8 mouse cellular contexts compared by ENCODE assay signal in genomic region chr19:7068136-7068535, GRCm38 (mm10). TPM values are rescaled to one million over a fixed set of nuclear protein-coding genes. Genes with fewer than 3 reads are reported as not detected.
A peak's percentile ranks its signal among the peaks of the same experiment; 100 is the strongest.
DNase-seq lines count a peak whose midpoint lies in the region; ATAC-seq and TF ChIP-seq lines count a peak whose summit lies in the region.

No protein-coding gene starts in this region.

- H3K4me1 ChIP-seq in G1E (ENCODE audit: insufficient read depth, low read depth, low read length): peaks cover 25% of the 10 kb centered on the region
- peaks cover 71% of the 10 kb centered on the region for H3K4me1 ChIP-seq in forebrain, embryonic 12.5 days
- H3K4me1 ChIP-seq in hindbrain, embryonic 16.5 days (ENCODE audit: control insufficient read depth, insufficient read depth, low read depth, low read length): peaks cover 47% of the 10 kb centered on the region

- TF ChIP-seq CTCF in G1E (IDR thresholded peaks at IDR 0.05; ENCODE audit: low read depth, low read length): peak; percentile 19; the same call in 1 of the 2 replicates

- intact Hi-C loops in left cerebral cortex, postnatal 10 days (cut with DNase I): loop anchor here (2.0 to 10.0 kb wide), 3 partner anchors 93 to 347 kb away; partner anchors contain the start of gene 2700081O15Rik

- H3K4me3 ChIP-seq in G1E (ENCODE audit: low read depth, low read length): no peak overlapping the region
- no peak overlapping the region for H3K4me3 ChIP-seq in forebrain, embryonic 12.5 days (replicated peaks)
- H3K4me3 ChIP-seq in hindbrain, embryonic 16.5 days (ENCODE audit: low read length): no peak overlapping the region

- peaks cover 72% of the 10 kb centered on the region for H3K27me3 ChIP-seq in G1E (ENCODE audit: insufficient read depth, low read length)
- peaks cover 37% of the 10 kb centered on the region for H3K27me3 ChIP-seq in forebrain, embryonic 12.5 days
- no peaks in the 10 kb centered on the region for H3K27me3 ChIP-seq in hindbrain, embryonic 16.5 days (replicated peaks; ENCODE audit: control insufficient read depth, insufficient read depth, low read length)

- H3K9me3 ChIP-seq in G1E (replicated peaks): no peaks in the 10 kb centered on the region
- no peaks in the 10 kb centered on the region for H3K9me3 ChIP-seq in forebrain, embryonic 12.5 days
- H3K9me3 ChIP-seq in hindbrain, embryonic 16.5 days (ENCODE audit: control insufficient read depth, low read length): no peaks in the 10 kb centered on the region

- no peak overlapping the region for H3K9ac ChIP-seq in forebrain, embryonic 12.5 days
- H3K9ac ChIP-seq in hindbrain, embryonic 16.5 days (ENCODE audit: low read depth, low read length): no peak overlapping the region

- 4% methylated on average over 14 of the region's 14 CpGs for WGBS in forebrain, embryonic 12.5 days
- WGBS in hindbrain, embryonic 16.5 days: 2% methylated on average over 14 of the region's 14 CpGs

- H3K4me2 ChIP-seq in forebrain, embryonic 12.5 days: peak overlapping the region; percentile 28
- H3K4me2 ChIP-seq in hindbrain, embryonic 16.5 days (ENCODE audit: low read length): peak overlapping the region; percentile 40

- no peak for ATAC-seq in G1E (ENCODE audit: extremely low read depth, insufficient number of reproducible peaks, low FRiP score, poor library complexity, severe bottlenecking)
- ATAC-seq in forebrain, embryonic 12.5 days (ENCODE audit: low FRiP score): peak; percentile 33
- peak; percentile 18; the same call in 1 of the 2 replicates for ATAC-seq in hindbrain, embryonic 16.5 days
- ATAC-seq in megakaryocyte progenitor cell, adult 5-6 weeks (replicated peaks; ENCODE audit: poor library complexity): peak; percentile 51

- DNase-seq in G1E (ENCODE audit: low spot score): no peak
- peak; percentile 61 for DNase-seq in c-Kit-positive CD71-positive TER-119-negative erythroid progenitor cells, embryonic 14.5 days (ENCODE audit: low read depth)
- peak; percentile 62 to 82 for DNase-seq in left cerebral cortex, postnatal 10 days (ENCODE audit: extremely low spot score in 1 of 2, low spot score in 2 of 2)
- peak; percentile 97 for DNase-seq in right cerebral cortex, postnatal 4 days
- peak; percentile 52 for DNase-seq in yolk sac, embryonic 10.5 days (ENCODE audit: low spot score)

- peak overlapping the region; percentile 77; the same call in 1 of the 2 replicates for H3K27ac ChIP-seq in forebrain, embryonic 12.5 days
- no peak overlapping the region for H3K27ac ChIP-seq in hindbrain, embryonic 16.5 days (ENCODE audit: low read depth, low read length)

- H3K36me3 ChIP-seq in G1E (replicated peaks): no peaks in the 10 kb centered on the region
- no peaks in the 10 kb centered on the region for H3K36me3 ChIP-seq in forebrain, embryonic 12.5 days (replicated peaks)
- H3K36me3 ChIP-seq in hindbrain, embryonic 16.5 days (ENCODE audit: control insufficient read depth, insufficient read depth, low read length): no peaks in the 10 kb centered on the region

RNA-seq across cellular contexts. Expression of gene Macrod1, which starts 11.5 kb away (rescaled TPM):
- total RNA-seq in G1E (2014; fragmentation: Nextera tagmentation) (not detected in 2 replicates), G1E (2017) (not detected in 2 replicates)
- polyA plus RNA-seq in G1E (2012): 0.60 and 0.89 TPM in 2 replicates
- 4.4 and 5.3 TPM in 2 replicates for polyA plus RNA-seq in forebrain, embryonic 12.5 days (2016; fragmentation: Nextera tagmentation; extraction: Ambion mirVana)
- 6.3 and 7.1 TPM in 2 replicates for polyA plus RNA-seq in hindbrain, embryonic 16.5 days (2015; fragmentation: Nextera tagmentation; extraction: Ambion mirVana)
- 1 to 10 TPM; 8.0 to 8.9 TPM for total RNA-seq in left cerebral cortex, postnatal 10 days (2021)
- 12.7 and 17.6 TPM in 2 replicates for total RNA-seq in megakaryocyte progenitor cell, adult 5-6 weeks (2015)
- 0.68 and 3.7 TPM in 2 replicates for total RNA-seq in megakaryocyte progenitor cell, adult 5-6 weeks (2017)

RNA-seq across cellular contexts. Expression of gene Stip1, which starts 28.4 kb away (rescaled TPM):
- total RNA-seq in G1E (2014; fragmentation: Nextera tagmentation): 301 and 356 TPM in 2 replicates
- 267 and 279 TPM in 2 replicates for total RNA-seq in G1E (2017)
- polyA plus RNA-seq in G1E (2012): 136 and 224 TPM in 2 replicates
- polyA plus RNA-seq in forebrain, embryonic 12.5 days (2016; fragmentation: Nextera tagmentation; extraction: Ambion mirVana): 324 and 357 TPM in 2 replicates
- polyA plus RNA-seq in hindbrain, embryonic 16.5 days (2015; fragmentation: Nextera tagmentation; extraction: Ambion mirVana): 214 and 236 TPM in 2 replicates
- total RNA-seq in left cerebral cortex, postnatal 10 days (2021): 100 to 1,000 TPM; 136 TPM
- 197 and 204 TPM in 2 replicates for total RNA-seq in megakaryocyte progenitor cell, adult 5-6 weeks (2015)
- total RNA-seq in megakaryocyte progenitor cell, adult 5-6 weeks (2017): 244 and 250 TPM in 2 replicates

RNA-seq across cellular contexts. Expression of gene Flrt1, which starts 37.4 kb away (rescaled TPM):
- total RNA-seq in G1E (2014; fragmentation: Nextera tagmentation): not detected in 2 replicates
- total RNA-seq in G1E (2017): 0.05 and 0.12 TPM in 2 replicates
- polyA plus RNA-seq in G1E (2012): not detected in 2 replicates
- polyA plus RNA-seq in forebrain, embryonic 12.5 days (2016; fragmentation: Nextera tagmentation; extraction: Ambion mirVana): 7.3 and 8.0 TPM in 2 replicates
- 8.8 and 11.3 TPM in 2 replicates for polyA plus RNA-seq in hindbrain, embryonic 16.5 days (2015; fragmentation: Nextera tagmentation; extraction: Ambion mirVana)
- 10 to 100 TPM; 23.0 to 26.0 TPM for total RNA-seq in left cerebral cortex, postnatal 10 days (2021)
- total RNA-seq in megakaryocyte progenitor cell, adult 5-6 weeks (2015): not detected in 2 replicates
- not detected in 2 replicates for total RNA-seq in megakaryocyte progenitor cell, adult 5-6 weeks (2017)

RNA-seq across cellular contexts. Expression of gene Fermt3, which starts 48.9 kb away (rescaled TPM):
- 66.2 and 69.5 TPM in 2 replicates for total RNA-seq in G1E (2014; fragmentation: Nextera tagmentation)
- 267 and 318 TPM in 2 replicates for total RNA-seq in G1E (2017)
- polyA plus RNA-seq in G1E (2012): 461 and 527 TPM in 2 replicates
- polyA plus RNA-seq in forebrain, embryonic 12.5 days (2016; fragmentation: Nextera tagmentation; extraction: Ambion mirVana): 4.7 and 5.1 TPM in 2 replicates
- 4.0 and 5.7 TPM in 2 replicates for polyA plus RNA-seq in hindbrain, embryonic 16.5 days (2015; fragmentation: Nextera tagmentation; extraction: Ambion mirVana)
- 1 to 10 TPM; 3.7 to 5.5 TPM for total RNA-seq in left cerebral cortex, postnatal 10 days (2021)
- total RNA-seq in megakaryocyte progenitor cell, adult 5-6 weeks (2015): 63.8 and 78.7 TPM in 2 replicates
- total RNA-seq in megakaryocyte progenitor cell, adult 5-6 weeks (2017): 216 and 225 TPM in 2 replicates

Comparison
In these comparisons a context has a peak if more than half of its experiments do, and no peak if none do; other contexts are left out.
1. RNA of gene Flrt1, which starts 37.4 kb away (total RNA-seq): 23.0 to 26.0 TPM in left cerebral cortex, postnatal 10 days; 0.05 to 0.12 TPM in G1E and not detected in megakaryocyte progenitor cell, adult 5-6 weeks; every median in the first group is over 10 times any median in the second.